Mouse (Mus musculus) liver, adult 2 months (tissue): ENCODE results near the gene Bbs10. TPM values are rescaled to one million over a fixed set of nuclear protein-coding genes. Genes with fewer than 3 reads are reported as not detected.

Experiments
- DNase-seq: peaks from one replicate; pipeline ENCODE4 v3.0.0-alpha.2; 2011; ENCODE audit warnings: low read depth, low spot score; ENCODE audit errors: extremely low read depth
- H3K27ac ChIP-seq: fragments of 200-500 bp; replicated peaks from 2 replicates; pipeline ENCODE4 v1.5.1; 2012; ENCODE audit warnings: low read depth, mild to moderate bottlenecking, control low read depth, inconsistent platforms, low read length; ENCODE audit not compliant: insufficient read depth
- H3K27me3 ChIP-seq: fragments of 200-500 bp; 2 replicates; pipeline ENCODE4 v1.6.1; 2012; ENCODE audit warnings: mild to moderate bottlenecking, moderate library complexity, low read length, inconsistent platforms; ENCODE audit not compliant: control insufficient read depth, insufficient read depth
- H3K36me3 ChIP-seq: fragments of 200-500 bp; 2 replicates; pipeline ENCODE4 v1.6.1; 2012; ENCODE audit warnings: low read length, inconsistent platforms; ENCODE audit not compliant: control insufficient read depth, insufficient read depth
- H3K4me1 ChIP-seq: fragments of 200-500 bp; 2 replicates; pipeline ENCODE4 v1.6.1; 2011; ENCODE audit warnings: low read length; ENCODE audit not compliant: control insufficient read depth, insufficient read depth
- H3K4me3 ChIP-seq: fragments of 200-500 bp; 2 replicates; pipeline ENCODE4 v1.5.1; 2011; ENCODE audit warnings: low read depth, mild to moderate bottlenecking, control low read depth, low read length, moderate library complexity; ENCODE audit not compliant: insufficient read depth
- H3K79me2 ChIP-seq: fragments of 200-500 bp; 2 replicates; pipeline ENCODE4 v1.6.1; 2012; ENCODE audit warnings: inconsistent platforms, mild to moderate bottlenecking, low read length, moderate library complexity; ENCODE audit not compliant: control insufficient read depth, insufficient read depth
- H3K9ac ChIP-seq: fragments of 200-500 bp; 2 replicates; pipeline ENCODE4 v1.6.1; 2012; ENCODE audit warnings: low read depth, mild to moderate bottlenecking, control low read depth, inconsistent platforms, low read length
- CTCF ChIP-seq: fragments of 200-500 bp; IDR thresholded peaks from 2 replicates; pipeline ENCODE4 v1.5.1; 2011; ENCODE audit warnings: low read depth, low read length, control low read depth
- POLR2A ChIP-seq: fragments of 200-500 bp; IDR thresholded peaks from 2 replicates; pipeline ENCODE4 v1.6.1; 2011; ENCODE audit warnings: low read length, control low read depth; ENCODE audit not compliant: insufficient read depth; ENCODE audit errors: extremely low read depth
- whole genome bisulfite sequencing: fragments of 180-500 bp; shearing (Covaris S2); methylation state at CpG from one replicate; pipeline ENCODE4 v1.1.7; 2018; 5-methylcytosine and 5-hydroxymethylcytosine counted together
- polyA plus RNA-seq: library from polyadenylated mRNA; depleted of rRNA; stranded (reverse); fragments of >200 nt; gene quantifications from 2 replicates; pipeline ENCODE4 v1.2.3, GENCODE M21; 2012
- total RNA-seq: library from RNA; depleted of rRNA; stranded (reverse); fragments of >200 nt; gene quantifications from 2 replicates; pipeline ENCODE4 v1.2.3, GENCODE M21; 2014

The Bbs10 gene
- total and polyA plus RNA-seq, 2 experiments: 1.6 to 6.2 TPM

GRCm38 (mm10) chr10:111329326-111329725 lies 30.8 kb downstream of the Bbs10 start:
- DNase-seq: peak; percentile 99
- no peak overlapping the region for H3K9ac ChIP-seq
- 7% methylated on average over 5 of the region's 5 CpGs for WGBS
- H3K27ac ChIP-seq: no peak overlapping the region
- H3K27me3 ChIP-seq: no peaks in the 10 kb centered on the region
- no peaks in the 10 kb centered on the region for H3K36me3 ChIP-seq
- no peaks in the 10 kb centered on the region for H3K79me2 ChIP-seq
- TF ChIP-seq CTCF (no peak), POLR2A (no peak)
- no peak overlapping the region for H3K4me3 ChIP-seq
- peaks cover 21% of the 10 kb centered on the region for H3K4me1 ChIP-seq

GRCm38 (mm10) chr10:111334902-111335301 lies 36.4 kb downstream of the Bbs10 start:
- Histone ChIP-seq H3K27ac (no peak overlapping the region), H3K36me3 (no peaks in the 10 kb centered on the region), H3K27me3 (no peaks in the 10 kb centered on the region), H3K9ac (no peak overlapping the region), H3K79me2 (no peaks in the 10 kb centered on the region), H3K4me3 (no peak overlapping the region), H3K4me1 (peaks cover 8% of the 10 kb centered on the region)
- 96% methylated on average over 2 of the region's 2 CpGs for WGBS
- TF ChIP-seq POLR2A (no peak), CTCF (no peak)
- no peak for DNase-seq

- Histone ChIP-seq H3K4me1 (peaks cover 4% of the 10 kb centered on the region), H3K27ac (peak overlapping the region; percentile 60; the same call in 1 of the 2 replicates), H3K36me3 (no peaks in the 10 kb centered on the region), H3K4me3 (no peak overlapping the region), H3K9ac (peak overlapping the region; percentile 47; the same call in 1 of the 2 replicates), H3K27me3 (no peaks in the 10 kb centered on the region), H3K79me2 (no peaks in the 10 kb centered on the region)
- no peak for TF ChIP-seq CTCF
- TF ChIP-seq POLR2A: no peak
- peak; percentile 79 for DNase-seq
- 16% methylated on average over 29 of the region's 29 CpGs for WGBS
Observed at GRCm38 (mm10) chr10:111335517-111336352, 37.3 kb downstream of the Bbs10 start.

- 37% methylated on average over 10 of the region's 10 CpGs for WGBS
- Histone ChIP-seq H3K36me3 (no peaks in the 10 kb centered on the region), H3K27me3 (no peaks in the 10 kb centered on the region), H3K27ac (peak overlapping the region; percentile 63), H3K79me2 (no peaks in the 10 kb centered on the region), H3K4me3 (peak overlapping the region; percentile 42), H3K4me1 (peaks cover 4% of the 10 kb centered on the region), H3K9ac (peak overlapping the region; percentile 19; the same call in 1 of the 2 replicates)
- no peak for DNase-seq
- TF ChIP-seq POLR2A (no peak), CTCF (no peak)
Observed at GRCm38 (mm10) chr10:111336353-111336713, 37.9 kb downstream of the Bbs10 start.

GRCm38 (mm10) chr10:111339296-111339695 lies 40.8 kb downstream of the Bbs10 start:
- TF ChIP-seq POLR2A (no peak), CTCF (no peak)
- WGBS: 79% methylated on average over 11 of the region's 11 CpGs
- Histone ChIP-seq H3K4me3 (no peak overlapping the region), H3K36me3 (no peaks in the 10 kb centered on the region), H3K79me2 (no peaks in the 10 kb centered on the region), H3K4me1 (peaks cover 4% of the 10 kb centered on the region), H3K27me3 (no peaks in the 10 kb centered on the region), H3K27ac (no peak overlapping the region), H3K9ac (no peak overlapping the region)
- DNase-seq: peak; percentile 49

- H3K79me2 ChIP-seq: no peaks in the 10 kb centered on the region
- H3K4me3 ChIP-seq: no peak overlapping the region
- 89% methylated on average over 7 of the region's 7 CpGs for WGBS
- no peak overlapping the region for H3K9ac ChIP-seq
- H3K36me3 ChIP-seq: no peaks in the 10 kb centered on the region
- no peaks in the 10 kb centered on the region for H3K4me1 ChIP-seq
- no peak for DNase-seq
- H3K27me3 ChIP-seq: no peaks in the 10 kb centered on the region
- TF ChIP-seq POLR2A (no peak), CTCF (no peak)
- H3K27ac ChIP-seq: no peak overlapping the region
Observed at GRCm38 (mm10) chr10:111341761-111342160, 43.3 kb downstream of the Bbs10 start.
